Mouse (Mus musculus) small intestine, adult 2 months (tissue): ENCODE results near the gene Myom1.

Experiments used
- CTCF ChIP-seq: fragments of 200-500 bp; IDR thresholded peaks from 2 replicates; pipeline ENCODE4 v1.5.1; 2012; ENCODE audit warnings: low read depth, mild to moderate bottlenecking, control low read depth, inconsistent platforms, low read length, moderate library complexity, mixed read lengths; ENCODE audit not compliant: insufficient replicate concordance, insufficient read length; ENCODE audit errors: extremely low read depth
- POLR2A ChIP-seq: fragments of 200-500 bp; IDR thresholded peaks from 2 replicates; pipeline ENCODE4 v1.6.1; 2012; ENCODE audit warnings: low read depth, mild to moderate bottlenecking, control low read depth, inconsistent platforms, low read length, moderate library complexity

DNA sequence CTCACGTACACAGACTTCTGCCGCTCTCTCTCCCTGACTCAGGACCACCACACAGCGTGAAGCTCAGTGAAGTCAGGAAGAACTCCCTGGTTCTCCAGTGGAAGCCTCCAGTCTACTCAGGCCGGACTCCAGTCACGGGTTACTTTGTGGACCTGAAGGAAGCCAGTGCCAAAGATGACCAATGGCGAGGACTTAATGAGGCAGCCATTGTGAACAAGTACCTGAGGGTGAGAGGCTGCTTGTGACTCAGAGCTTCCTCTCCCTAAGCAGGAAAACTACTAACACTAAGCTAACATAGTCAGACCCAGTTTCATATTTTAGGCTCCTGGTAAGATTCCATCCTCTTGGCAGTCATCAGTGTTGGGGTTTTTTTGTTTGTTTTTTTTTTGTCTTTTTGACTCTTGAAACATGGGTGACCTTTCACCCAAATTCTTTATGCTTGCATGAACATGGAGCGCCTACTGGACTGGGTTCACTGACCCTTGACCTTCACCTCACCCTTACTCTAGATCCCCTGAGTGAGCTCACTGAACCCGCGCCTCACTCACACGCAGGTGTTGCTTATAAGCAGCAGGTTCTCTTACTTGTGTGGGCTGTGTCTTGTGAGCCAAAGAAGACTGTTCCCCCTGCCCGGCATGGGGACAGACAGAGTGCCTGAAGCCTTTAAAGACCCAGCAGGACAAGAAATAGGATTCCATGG, 87.5 kb downstream of the Myom1 start:
- TF ChIP-seq CTCF (no peak), POLR2A (no peak)
